Mouse (Mus musculus): ENCODE results near the gene Zfyve28.

Gene Zfyve28

DNA sequence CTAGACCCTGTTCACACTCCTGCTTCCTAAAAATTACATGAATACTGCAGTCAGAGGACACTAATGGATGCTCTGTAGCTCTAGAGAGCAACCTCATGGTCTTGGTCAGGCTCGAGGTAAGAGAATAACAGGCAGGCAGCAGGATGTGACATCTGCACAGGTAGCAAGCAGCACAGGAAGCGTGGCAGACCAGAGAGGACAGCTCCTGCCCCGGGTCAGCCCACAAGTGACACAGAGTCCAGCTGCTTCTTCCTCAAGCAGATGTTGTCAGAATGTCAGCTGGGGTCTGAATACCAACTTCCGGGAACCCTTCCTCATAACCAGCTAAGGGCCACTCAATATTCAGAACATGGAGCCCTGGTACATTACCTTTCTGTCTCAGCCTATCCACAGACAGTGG is 39.1 kb downstream of the Zfyve28 start:
- no peaks in the 10 kb centered on the region for H3K27me3 ChIP-seq (ENCODE audit: control insufficient read depth, insufficient read depth, low read length, poor library complexity, severe bottlenecking)
- DNase-seq (ENCODE audit: low read depth, low spot score): no peak
- no peaks in the 10 kb centered on the region for H3K36me3 ChIP-seq (ENCODE audit: control insufficient read depth, insufficient read depth, low read length, poor library complexity, severe bottlenecking)

GRCm38 (mm10) chr5:34246443-34246842 is 41.8 kb downstream of the Zfyve28 start:
- DNase-seq (ENCODE audit: low read depth, low spot score): no peak
- Histone ChIP-seq H3K36me3 (ENCODE audit: control insufficient read depth, insufficient read depth, low read length, poor library complexity, severe bottlenecking) (no peaks in the 10 kb centered on the region), H3K27me3 (ENCODE audit: control insufficient read depth, insufficient read depth, low read length, poor library complexity, severe bottlenecking) (no peaks in the 10 kb centered on the region)

DNA sequence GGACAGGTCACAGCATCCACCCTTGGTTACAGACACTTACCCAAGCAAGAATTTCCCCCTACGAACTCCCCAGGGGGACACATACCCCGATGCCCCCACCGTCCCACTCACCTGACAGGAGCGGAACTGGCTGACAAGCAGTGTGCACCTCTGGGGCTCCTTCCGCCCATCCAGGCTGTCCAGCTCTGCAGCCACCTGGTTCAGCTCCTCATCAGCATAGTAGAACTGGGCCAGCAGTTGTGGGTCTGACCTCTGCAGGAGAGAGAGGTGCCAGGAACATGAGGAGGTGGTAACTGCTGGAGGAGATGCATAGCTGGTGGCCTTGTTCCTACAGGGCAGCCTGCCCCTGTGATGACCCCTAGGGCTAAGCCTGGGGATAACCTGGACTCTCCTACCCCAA is 45.2 kb downstream of the Zfyve28 start:
- Histone ChIP-seq H3K36me3 (ENCODE audit: control insufficient read depth, insufficient read depth, low read length, poor library complexity, severe bottlenecking) (no peaks in the 10 kb centered on the region), H3K27me3 (ENCODE audit: control insufficient read depth, insufficient read depth, low read length, poor library complexity, severe bottlenecking) (no peaks in the 10 kb centered on the region)
- no peak for DNase-seq (ENCODE audit: low read depth, low spot score)

GRCm38 (mm10) chr5:34242224-34242963 is 45.9 kb downstream of the Zfyve28 start:
- DNase-seq (ENCODE audit: low read depth, low spot score): no peak
- no peaks in the 10 kb centered on the region for H3K36me3 ChIP-seq (ENCODE audit: control insufficient read depth, insufficient read depth, low read length, poor library complexity, severe bottlenecking)
- no peaks in the 10 kb centered on the region for H3K27me3 ChIP-seq (ENCODE audit: control insufficient read depth, insufficient read depth, low read length, poor library complexity, severe bottlenecking)

DNA sequence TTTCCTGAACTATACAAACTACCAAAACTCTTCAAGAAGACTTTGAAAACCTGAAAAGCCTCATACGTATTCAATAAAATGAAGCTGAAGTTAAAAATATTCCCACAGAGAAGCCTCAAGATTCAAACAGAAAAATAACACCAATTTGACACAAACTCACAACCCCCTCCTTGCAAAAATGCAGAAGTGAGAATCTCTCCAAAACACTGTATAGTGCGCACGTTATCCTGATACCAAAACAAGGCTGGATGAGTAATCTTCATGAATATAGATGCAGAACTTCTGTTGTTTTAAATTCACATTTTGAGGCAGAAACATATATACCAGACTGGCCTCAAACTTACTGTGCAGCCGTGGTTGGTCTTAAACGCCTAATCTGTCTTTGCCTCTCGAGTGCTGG is 49.8 kb downstream of the Zfyve28 start:
- Histone ChIP-seq H3K27me3 (ENCODE audit: control insufficient read depth, insufficient read depth, low read length, poor library complexity, severe bottlenecking) (no peaks in the 10 kb centered on the region), H3K36me3 (ENCODE audit: control insufficient read depth, insufficient read depth, low read length, poor library complexity, severe bottlenecking) (no peaks in the 10 kb centered on the region)
- peak; percentile 40 for DNase-seq (ENCODE audit: low read depth, low spot score)

- no peaks in the 10 kb centered on the region for H3K36me3 ChIP-seq (ENCODE audit: control insufficient read depth, insufficient read depth, low read length, poor library complexity, severe bottlenecking)
- peak; percentile 82 for DNase-seq (ENCODE audit: low read depth, low spot score)
- H3K27me3 ChIP-seq (ENCODE audit: control insufficient read depth, insufficient read depth, low read length, poor library complexity, severe bottlenecking): no peaks in the 10 kb centered on the region
These were observed 52.3 kb downstream of the Zfyve28 start for GRCm38 (mm10) chr5:34235898-34236420.

DNA sequence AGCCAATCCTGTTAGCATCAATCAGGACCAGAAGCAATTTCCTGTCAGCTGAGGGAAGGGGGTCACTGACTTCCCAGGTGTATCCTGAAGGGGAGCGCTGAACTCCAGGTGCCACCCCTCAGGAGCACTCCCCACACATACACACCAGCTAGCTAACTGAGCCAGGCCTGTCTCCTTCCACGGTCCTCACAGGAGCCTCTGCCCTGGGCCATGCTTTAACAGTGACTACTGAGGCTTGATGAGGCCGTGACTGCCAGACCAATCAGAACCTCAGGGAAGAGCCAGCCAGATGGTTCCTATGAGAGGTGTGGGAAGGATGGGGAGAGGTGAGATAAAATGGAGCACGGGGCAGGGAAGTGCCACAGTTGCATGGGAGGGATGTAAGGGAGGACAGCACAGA is 53.2 kb downstream of the Zfyve28 start:
- no peak for DNase-seq (ENCODE audit: low read depth, low spot score)
- Histone ChIP-seq H3K36me3 (ENCODE audit: control insufficient read depth, insufficient read depth, low read length, poor library complexity, severe bottlenecking) (no peaks in the 10 kb centered on the region), H3K27me3 (ENCODE audit: control insufficient read depth, insufficient read depth, low read length, poor library complexity, severe bottlenecking) (no peaks in the 10 kb centered on the region)

DNA sequence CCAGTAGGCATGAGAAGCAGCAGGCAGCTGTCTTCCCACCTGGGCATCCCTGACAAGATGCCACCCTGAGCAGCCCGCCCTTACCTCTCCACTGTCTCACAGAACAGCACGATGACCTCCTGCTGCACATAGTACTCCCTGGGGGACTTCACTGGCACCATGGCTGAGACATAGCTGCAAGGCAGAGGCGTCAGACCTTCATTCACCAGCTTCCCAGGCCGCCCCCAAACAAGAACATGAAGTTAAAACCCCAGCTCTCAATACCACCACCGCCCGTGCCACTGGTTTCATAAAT is 55.1 kb downstream of the Zfyve28 start:
- no peak for DNase-seq (ENCODE audit: low read depth, low spot score)
- Histone ChIP-seq H3K27me3 (ENCODE audit: control insufficient read depth, insufficient read depth, low read length, poor library complexity, severe bottlenecking) (no peaks in the 10 kb centered on the region), H3K36me3 (ENCODE audit: control insufficient read depth, insufficient read depth, low read length, poor library complexity, severe bottlenecking) (no peaks in the 10 kb centered on the region)

GRCm38 (mm10) chr5:34232481-34233220 is 55.6 kb downstream of the Zfyve28 start:
- no peaks in the 10 kb centered on the region for H3K36me3 ChIP-seq (ENCODE audit: control insufficient read depth, insufficient read depth, low read length, poor library complexity, severe bottlenecking)
- DNase-seq (ENCODE audit: low read depth, low spot score): peak; percentile 63
- no peaks in the 10 kb centered on the region for H3K27me3 ChIP-seq (ENCODE audit: control insufficient read depth, insufficient read depth, low read length, poor library complexity, severe bottlenecking)

- no peaks in the 10 kb centered on the region for H3K36me3 ChIP-seq (ENCODE audit: control insufficient read depth, insufficient read depth, low read length, poor library complexity, severe bottlenecking)
- no peaks in the 10 kb centered on the region for H3K27me3 ChIP-seq (ENCODE audit: control insufficient read depth, insufficient read depth, low read length, poor library complexity, severe bottlenecking)
- no peak for DNase-seq (ENCODE audit: low read depth, low spot score)
These were observed 56.3 kb downstream of the Zfyve28 start for GRCm38 (mm10) chr5:34231901-34232300.

- peak; percentile 31 for DNase-seq (ENCODE audit: low read depth, low spot score)
These were observed 57.4 kb downstream of the Zfyve28 start for GRCm38 (mm10) chr5:34230599-34231485.

DNA sequence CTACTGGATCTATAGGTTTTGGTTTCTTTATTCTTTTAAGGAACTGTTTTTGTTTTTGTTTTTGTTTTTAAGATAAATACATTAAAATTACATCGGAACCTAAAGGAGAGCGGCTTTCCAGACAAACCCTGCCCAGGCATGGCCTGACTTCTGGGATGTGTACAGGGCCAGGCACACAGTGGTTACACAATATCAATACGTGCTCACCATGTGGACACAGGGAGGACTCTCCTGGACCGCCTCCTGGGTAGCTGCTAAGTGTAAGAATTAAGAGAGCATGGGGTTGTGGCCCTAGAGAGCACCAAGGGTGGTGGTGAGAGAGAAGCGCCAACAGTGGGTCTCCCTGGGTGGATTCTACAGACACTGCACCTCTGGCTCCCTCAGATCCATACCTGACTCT is 58.7 kb downstream of the Zfyve28 start:
- H3K36me3 ChIP-seq (ENCODE audit: control insufficient read depth, insufficient read depth, low read length, poor library complexity, severe bottlenecking): no peaks in the 10 kb centered on the region
- no peak for DNase-seq (ENCODE audit: low read depth, low spot score)
- no peaks in the 10 kb centered on the region for H3K27me3 ChIP-seq (ENCODE audit: control insufficient read depth, insufficient read depth, low read length, poor library complexity, severe bottlenecking)

More at GRCm38 (mm10) chr5:34230599-34231485, 57.4 kb downstream of the Zfyve28 start:
- Histone ChIP-seq H3K36me3 (ENCODE audit: control insufficient read depth, insufficient read depth, low read length, poor library complexity, severe bottlenecking) (no peaks in the 10 kb centered on the region), H3K27me3 (ENCODE audit: control insufficient read depth, insufficient read depth, low read length, poor library complexity, severe bottlenecking) (no peaks in the 10 kb centered on the region)

- no peaks in the 10 kb centered on the region for H3K36me3 ChIP-seq (ENCODE audit: control insufficient read depth, insufficient read depth, low read length, poor library complexity, severe bottlenecking)
- DNase-seq (ENCODE audit: low read depth, low spot score): no peak
- no peaks in the 10 kb centered on the region; the same call in 1 of the 2 replicates for H3K27me3 ChIP-seq (ENCODE audit: control insufficient read depth, insufficient read depth, low read length, poor library complexity, severe bottlenecking)
These were observed 62.7 kb downstream of the Zfyve28 start for GRCm38 (mm10) chr5:34225516-34225915.

GRCm38 (mm10) chr5:34224515-34224914 is 63.7 kb downstream of the Zfyve28 start:
- Histone ChIP-seq H3K36me3 (ENCODE audit: control insufficient read depth, insufficient read depth, low read length, poor library complexity, severe bottlenecking) (no peaks in the 10 kb centered on the region), H3K27me3 (ENCODE audit: control insufficient read depth, insufficient read depth, low read length, poor library complexity, severe bottlenecking) (no peaks in the 10 kb centered on the region; the same call in 1 of the 2 replicates)
- no peak for DNase-seq (ENCODE audit: low read depth, low spot score)
